Mouse (Mus musculus) bone marrow macrophage, adult 2 months (primary cell): ENCODE data around the gene Serpina3j.

Experiments
- CTCF ChIP-seq: IDR thresholded peaks from 2 replicates; pipeline ENCODE4 v1.5.1; 2012; ENCODE audit warnings: low read depth, mild to moderate bottlenecking, low read length, moderate library complexity
- POLR2A ChIP-seq: IDR thresholded peaks from 2 replicates; pipeline ENCODE4 v1.6.1; 2012; ENCODE audit warnings: mild to moderate bottlenecking, low read depth, low read length, borderline replicate concordance

- TF ChIP-seq CTCF: no peak
- TF ChIP-seq POLR2A: no peak
Observed at GRCm38 (mm10) chr12:104314253-104314652, at the start of gene Serpina3j.
